Mouse (Mus musculus) cortical plate, adult 2 months (tissue): Measurements from ENCODE around the gene Agtr1b.

ENCODE experiments used
- CTCF ChIP-seq: fragments of 200-500 bp; IDR thresholded peaks from 2 replicates; pipeline ENCODE4 v1.5.1; 2011; ENCODE audit warnings: mild to moderate bottlenecking, control low read depth, low read length; ENCODE audit not compliant: insufficient read depth; ENCODE audit errors: extremely low read depth
- POLR2A ChIP-seq: fragments of 200-500 bp; IDR thresholded peaks from 2 replicates; pipeline ENCODE4 v1.6.1; 2011; ENCODE audit warnings: mild to moderate bottlenecking, low read length, control low read depth; ENCODE audit not compliant: insufficient read depth; ENCODE audit errors: extremely low read depth

DNA sequence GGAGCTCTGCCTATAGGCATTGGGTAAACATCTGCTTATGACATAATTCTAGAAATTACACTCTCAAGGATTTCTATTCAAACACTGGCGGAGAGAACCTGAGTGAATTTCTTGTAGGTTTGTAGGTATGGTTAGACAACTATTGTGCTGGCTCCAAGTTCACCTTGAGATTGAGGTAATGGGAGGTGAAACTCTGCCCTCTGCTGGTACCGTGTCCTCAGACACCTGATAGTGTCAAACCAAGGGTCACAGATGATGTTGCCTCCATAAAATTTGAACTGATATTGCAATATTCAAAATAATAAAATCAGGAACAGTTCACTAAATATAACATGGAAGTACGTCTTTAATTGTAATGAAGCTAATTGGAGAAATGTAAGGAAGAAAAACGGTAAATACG lies 32.3 kb downstream of the Agtr1b start:
- TF ChIP-seq POLR2A (no peak), CTCF (no peak)
